Mouse (Mus musculus) limb, embryonic 11.5 days (tissue): ENCODE measurements around the gene Nkx2-1. TPM values are rescaled to one million over a fixed set of nuclear protein-coding genes. Genes with fewer than 3 reads are reported as not detected.
"Not testable (repeated sequence)": the region's sequence is repeated elsewhere in the genome, so short reads cannot be mapped to it uniquely, and the experiment has no call there.

ENCODE experiments used
- ATAC-seq: fragments of 200-750 bp; cut with Nextera tagmentation; 2 replicates; pipeline ENCODE4 v1.8.0; 2017; ENCODE audit warnings: low read depth; ENCODE audit not compliant: insufficient number of reproducible peaks, low FRiP score, low TSS enrichment
- DNase-seq: peaks from one replicate; pipeline ENCODE4 v3.0.0-alpha.2; 2015; ENCODE audit warnings: low spot score
- H3K27ac ChIP-seq: fragments of 300-500 bp; sonication (generic); replicated peaks from 2 replicates; pipeline ENCODE4 v1.5.1; 2014; ENCODE audit warnings: low read depth, mild to moderate bottlenecking, low read length
- H3K27me3 ChIP-seq: fragments of 300-500 bp; sonication (generic); 2 replicates; pipeline ENCODE4 v1.6.1; 2014; ENCODE audit warnings: mild to moderate bottlenecking, low read length, mixed read lengths; ENCODE audit not compliant: control insufficient read depth, insufficient read depth
- H3K36me3 ChIP-seq: fragments of 300-500 bp; sonication (generic); 2 replicates; pipeline ENCODE4 v1.6.1; 2014; ENCODE audit warnings: mild to moderate bottlenecking, low read length, moderate library complexity, mixed read lengths; ENCODE audit not compliant: control insufficient read depth, insufficient read depth
- H3K4me1 ChIP-seq: fragments of 300-500 bp; sonication (generic); 2 replicates; pipeline ENCODE4 v1.6.1; 2014; ENCODE audit warnings: low read length, mixed read lengths; ENCODE audit not compliant: control insufficient read depth, insufficient read depth
- H3K4me2 ChIP-seq: fragments of 300-500 bp; sonication (generic); 2 replicates; pipeline ENCODE4 v1.6.1; 2014; ENCODE audit warnings: low read depth, mild to moderate bottlenecking, moderate library complexity; ENCODE audit not compliant: severe bottlenecking
- H3K4me3 ChIP-seq: fragments of 300-500 bp; sonication (generic); 2 replicates; pipeline ENCODE4 v1.5.1; 2014; ENCODE audit warnings: low read depth, low read length
- H3K9ac ChIP-seq: fragments of 300-500 bp; sonication (generic); 2 replicates; pipeline ENCODE4 v1.6.1; 2014; ENCODE audit warnings: mild to moderate bottlenecking, low read length
- H3K9me3 ChIP-seq: fragments of 300-500 bp; sonication (generic); 2 replicates; pipeline ENCODE4 v1.6.1; 2016; ENCODE audit warnings: low read length; ENCODE audit not compliant: control insufficient read depth
- whole genome bisulfite sequencing: fragments of 180-500 bp; shearing (Covaris S2); extraction: QIAGEN DNeasy Blood & Tissue Kit; methylation state at CpG from one replicate; pipeline ENCODE4 v1.1.7; 2014; 5-methylcytosine and 5-hydroxymethylcytosine counted together
- polyA plus RNA-seq: library from polyadenylated mRNA; unstranded; fragments of >200 nt; fragmentation: Nextera tagmentation; extraction: Ambion mirVana; gene quantifications from 2 replicates; pipeline ENCODE4 v1.2.1, GENCODE M21; 2014

The Nkx2-1 gene
- polyA plus RNA-seq, 1 experiment from 2014 or later, result not detected

DNA sequence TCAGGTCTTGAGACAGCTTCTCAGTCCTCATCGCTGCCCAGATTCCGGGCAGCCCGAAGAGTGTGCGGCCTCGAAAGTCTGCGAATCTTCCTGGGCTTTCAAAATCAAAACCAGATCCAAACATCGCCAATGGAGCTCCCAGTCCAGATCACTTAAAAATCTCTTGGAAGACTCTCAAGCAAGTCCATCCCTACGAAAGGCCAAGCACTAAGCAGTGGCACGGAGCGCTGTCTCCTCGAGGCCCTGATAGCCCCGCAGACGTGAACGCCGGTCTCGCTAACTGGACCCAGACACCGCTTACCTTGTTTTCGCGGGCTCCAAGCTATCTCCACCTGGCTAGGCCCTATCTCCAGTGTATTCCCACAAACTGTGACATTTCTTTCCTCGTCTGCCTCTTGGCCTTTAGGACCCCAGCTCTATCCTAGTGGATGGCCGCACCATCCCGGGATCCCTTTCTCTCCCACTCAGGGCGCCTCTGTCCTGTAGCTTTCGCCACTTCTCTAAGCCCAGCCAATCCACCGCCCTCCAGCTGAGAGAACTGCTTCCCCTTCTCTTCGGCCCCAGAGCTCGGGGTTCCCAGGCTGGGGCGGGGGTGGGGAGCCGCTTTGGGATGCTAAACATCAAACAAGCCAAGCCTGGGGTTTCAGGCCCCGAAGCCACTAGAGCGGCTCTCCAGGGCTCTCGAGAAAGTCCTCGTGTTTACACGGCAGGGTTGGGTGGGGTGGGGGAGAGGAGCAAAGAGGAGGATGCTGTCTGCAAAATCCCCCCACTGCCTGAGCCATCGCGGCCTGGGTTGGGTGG is 7.6 kb downstream of the Nkx2-1 start:
- H3K9ac ChIP-seq, result no peak overlapping the region
- H3K4me1 ChIP-seq, result 0 out of 2 replicates have a peak, but pooled peaks cover 4% of the 10 kb centered on the region
- H3K27ac ChIP-seq, result no peak overlapping the region
- H3K4me3 ChIP-seq, result no peak overlapping the region
- DNase-seq (peak; percentile 51), ATAC-seq (no peak)
- H3K4me2 ChIP-seq, result no peak overlapping the region
- H3K36me3 ChIP-seq, result no peaks in the 10 kb centered on the region
- peaks cover 89% of the 10 kb centered on the region for H3K27me3 ChIP-seq
- WGBS, result under 1% methylated on average over 36 of the region's 36 CpGs
- H3K9me3 ChIP-seq, result no peaks in the 10 kb centered on the region

- WGBS, result 1% methylated on average over 8 of the region's 8 CpGs
- H3K27me3 ChIP-seq, result peaks cover 89% of the 10 kb centered on the region
- peak; percentile 35 for DNase-seq
- H3K36me3 ChIP-seq, result no peaks in the 10 kb centered on the region
- H3K4me3 ChIP-seq, result no peak overlapping the region
- ATAC-seq, result no peak
- no peaks in the 10 kb centered on the region for H3K9me3 ChIP-seq
- H3K9ac ChIP-seq, result no peak overlapping the region
- H3K27ac ChIP-seq, result no peak overlapping the region
- H3K4me2 ChIP-seq, result no peak overlapping the region
- H3K4me1 ChIP-seq, result 0 out of 2 replicates have a peak, but pooled peaks cover 2% of the 10 kb centered on the region
These were observed 8.6 kb downstream of the Nkx2-1 start for GRCm38 (mm10) chr12:56528034-56528570.

DNA sequence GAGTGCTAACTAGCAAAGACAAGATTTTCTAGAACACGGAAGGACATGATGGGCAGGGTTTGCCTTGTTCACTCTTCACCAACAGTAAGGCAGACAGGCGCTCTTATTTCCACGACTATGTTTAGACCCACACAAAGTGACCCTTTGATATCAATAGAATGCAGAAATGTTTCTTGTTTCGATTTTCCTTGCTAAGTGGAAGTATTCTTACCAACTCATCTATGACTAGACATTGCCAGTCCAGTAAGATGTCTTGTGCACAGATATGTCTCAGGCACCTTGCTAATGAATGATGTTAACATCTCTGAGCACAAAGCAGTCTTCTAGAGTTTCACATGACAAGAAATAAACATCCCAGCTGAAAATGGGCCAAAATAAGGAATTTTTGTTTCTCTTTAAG is 9.6 kb downstream of the Nkx2-1 start:
- no peak for DNase-seq
- no peak for ATAC-seq
- Histone ChIP-seq H3K27ac (no peak overlapping the region), H3K27me3 (peaks cover 93% of the 10 kb centered on the region), H3K4me1 (no peaks in the 10 kb centered on the region), H3K4me3 (no peak overlapping the region), H3K9me3 (no peaks in the 10 kb centered on the region), H3K9ac (no peak overlapping the region), H3K36me3 (no peaks in the 10 kb centered on the region), H3K4me2 (no peak overlapping the region)
- WGBS, result 28% methylated on average over 4 of the region's 4 CpGs

DNA sequence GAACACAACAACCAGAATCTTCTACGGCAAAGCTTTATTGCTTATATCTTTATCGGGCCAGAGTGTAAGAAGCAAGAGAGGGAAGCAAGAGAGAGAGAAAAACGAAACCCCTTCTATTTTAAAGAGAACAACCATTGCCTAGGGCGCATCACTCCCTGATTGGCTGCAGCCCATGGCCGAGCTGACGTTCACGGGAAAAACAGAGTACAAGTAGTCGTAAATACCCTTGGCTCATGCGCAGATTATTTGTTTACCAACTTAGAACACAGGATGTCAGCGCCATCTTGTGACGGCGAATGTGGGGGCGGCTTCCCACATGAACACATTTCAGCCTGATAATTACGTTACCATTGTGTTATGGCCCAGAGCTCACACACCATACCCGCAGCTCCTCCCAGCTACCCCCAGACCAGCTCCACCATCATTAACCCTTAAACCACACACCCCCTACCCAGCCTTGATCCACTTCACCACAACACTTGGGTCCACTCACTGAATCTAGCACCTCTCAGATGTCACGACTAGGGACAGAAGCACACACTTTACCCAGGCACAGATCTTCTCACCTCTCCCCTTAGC is 11.4 kb downstream of the Nkx2-1 start:
- not testable (repeated sequence) for H3K36me3 ChIP-seq, H3K4me3 ChIP-seq, H3K4me2 ChIP-seq, H3K27ac ChIP-seq, H3K9me3 ChIP-seq, H3K9ac ChIP-seq, H3K4me1 ChIP-seq, ATAC-seq
- WGBS, result 1% methylated on average over 8 of the region's 16 CpGs
- peaks cover 90% of the 10 kb centered on the region for H3K27me3 ChIP-seq
- DNase-seq, result peak; percentile 50

- H3K27me3 ChIP-seq, result peaks cover 90% of the 10 kb centered on the region
- H3K9me3 ChIP-seq, result no peaks in the 10 kb centered on the region
- DNase-seq (peak; percentile 33), ATAC-seq (no peak)
- no peak overlapping the region for H3K27ac ChIP-seq
- H3K4me2 ChIP-seq, result no peak overlapping the region
- H3K4me1 ChIP-seq, result peaks cover 7% of the 10 kb centered on the region; the same call in 1 of the 2 replicates
- no peak overlapping the region for H3K4me3 ChIP-seq
- 8% methylated on average over 14 of the region's 14 CpGs for WGBS
- H3K9ac ChIP-seq, result no peak overlapping the region
- H3K36me3 ChIP-seq, result no peaks in the 10 kb centered on the region
These were observed 12.5 kb downstream of the Nkx2-1 start for GRCm38 (mm10) chr12:56524201-56524600.

- no peak overlapping the region for H3K9ac ChIP-seq
- H3K9me3 ChIP-seq, result no peaks in the 10 kb centered on the region
- 18% methylated on average over 4 of the region's 4 CpGs for WGBS
- no peak overlapping the region for H3K4me2 ChIP-seq
- H3K36me3 ChIP-seq, result no peaks in the 10 kb centered on the region
- H3K27me3 ChIP-seq, result peaks cover 88% of the 10 kb centered on the region
- H3K4me3 ChIP-seq, result no peak overlapping the region
- DNase-seq (peak; percentile 31), ATAC-seq (no peak)
- H3K27ac ChIP-seq, result no peak overlapping the region
- H3K4me1 ChIP-seq, result peaks cover 7% of the 10 kb centered on the region; the same call in 1 of the 2 replicates
These were observed 14.5 kb downstream of the Nkx2-1 start for GRCm38 (mm10) chr12:56522191-56522590.

- no peak overlapping the region for H3K4me2 ChIP-seq
- no peak overlapping the region for H3K27ac ChIP-seq
These were observed 15.4 kb downstream of the Nkx2-1 start for GRCm38 (mm10) chr12:56521106-56521840.

More at GRCm38 (mm10) chr12:56521106-56521840, 15.4 kb downstream of the Nkx2-1 start:
- Histone ChIP-seq H3K27me3 (peaks cover 79% of the 10 kb centered on the region), H3K9me3 (no peaks in the 10 kb centered on the region), H3K4me3 (no peak overlapping the region), H3K36me3 (no peaks in the 10 kb centered on the region), H3K4me1 (peaks cover 7% of the 10 kb centered on the region; the same call in 1 of the 2 replicates), H3K9ac (no peak overlapping the region)
- peak; percentile 68 for DNase-seq
- ATAC-seq, result peak; percentile 55
- under 1% methylated on average over 33 of the region's 33 CpGs for WGBS
